Mouse (Mus musculus) right cerebral cortex, postnatal 25 days (tissue): ENCODE measurements around the gene Agbl2.
A peak's percentile ranks its signal among the peaks of the same experiment; 100 is the strongest.

ENCODE experiments used
- DNase-seq: peaks from one replicate; pipeline ENCODE4 v3.0.0; 2022

Agbl2 gene

GRCm38 (mm10) chr2:90782458-90782857 is at the start of gene Agbl2:
TSS of gene Agbl2 (plus strand) at chr2:90782727.
- DNase-seq: no peak

GRCm38 (mm10) chr2:90735326-90735725 is 47.2 kb upstream of the Agbl2 start:
- no peak for DNase-seq

- no peak for DNase-seq
These were observed 43.7 kb upstream of the Agbl2 start for GRCm38 (mm10) chr2:90738801-90739200.

- DNase-seq: no peak
These were observed 43.2 kb upstream of the Agbl2 start for GRCm38 (mm10) chr2:90739327-90739726.

- DNase-seq: no peak
These were observed 42.6 kb upstream of the Agbl2 start for GRCm38 (mm10) chr2:90739921-90740320.

GRCm38 (mm10) chr2:90744285-90745052 is 38.1 kb upstream of the Agbl2 start:
- no peak for DNase-seq

- peak; percentile 99 for DNase-seq
These were observed 37.4 kb upstream of the Agbl2 start, which contains the start of gene Fnbp4 for GRCm38 (mm10) chr2:90745053-90745678. TSS of gene Fnbp4 (plus strand) at chr2:90745370.

- DNase-seq: no peak
These were observed 36.6 kb upstream of the Agbl2 start for GRCm38 (mm10) chr2:90745740-90746537.

GRCm38 (mm10) chr2:90746538-90746865 is 36.0 kb upstream of the Agbl2 start:
- DNase-seq: no peak

GRCm38 (mm10) chr2:90747131-90747530 is 35.4 kb upstream of the Agbl2 start:
- DNase-seq: no peak

- DNase-seq: no peak
These were observed 32.7 kb upstream of the Agbl2 start for GRCm38 (mm10) chr2:90749676-90750459.

GRCm38 (mm10) chr2:90753565-90753964 is 29.0 kb upstream of the Agbl2 start:
- no peak for DNase-seq

GRCm38 (mm10) chr2:90754188-90754587 is 28.3 kb upstream of the Agbl2 start:
- DNase-seq: no peak

GRCm38 (mm10) chr2:90765123-90765522 is 17.4 kb upstream of the Agbl2 start:
- no peak for DNase-seq

- no peak for DNase-seq
These were observed 1.2 kb upstream of the Agbl2 start for GRCm38 (mm10) chr2:90781323-90781722.

GRCm38 (mm10) chr2:90781938-90782337 is 589 bp upstream of the Agbl2 start:
- no peak for DNase-seq

- DNase-seq: no peak
These were observed 467 bp downstream of the Agbl2 start for GRCm38 (mm10) chr2:90782901-90783486.

GRCm38 (mm10) chr2:90788126-90788525 is 5.6 kb downstream of the Agbl2 start:
- DNase-seq: no peak

GRCm38 (mm10) chr2:90808241-90809126 is 26.0 kb downstream of the Agbl2 start:
- no peak for DNase-seq

GRCm38 (mm10) chr2:90810751-90811150 is 28.2 kb downstream of the Agbl2 start:
- no peak for DNase-seq

- no peak for DNase-seq
These were observed 32.7 kb downstream of the Agbl2 start for GRCm38 (mm10) chr2:90815266-90815665.
